Mouse (Mus musculus): ENCODE measurements around the gene Orm3. TPM values are rescaled to one million over a fixed set of nuclear protein-coding genes. Genes with fewer than 3 reads are reported as not detected.

Orm3 gene
- polyA plus RNA-seq, 1 experiment from 2014 or later, result not detected

DNA sequence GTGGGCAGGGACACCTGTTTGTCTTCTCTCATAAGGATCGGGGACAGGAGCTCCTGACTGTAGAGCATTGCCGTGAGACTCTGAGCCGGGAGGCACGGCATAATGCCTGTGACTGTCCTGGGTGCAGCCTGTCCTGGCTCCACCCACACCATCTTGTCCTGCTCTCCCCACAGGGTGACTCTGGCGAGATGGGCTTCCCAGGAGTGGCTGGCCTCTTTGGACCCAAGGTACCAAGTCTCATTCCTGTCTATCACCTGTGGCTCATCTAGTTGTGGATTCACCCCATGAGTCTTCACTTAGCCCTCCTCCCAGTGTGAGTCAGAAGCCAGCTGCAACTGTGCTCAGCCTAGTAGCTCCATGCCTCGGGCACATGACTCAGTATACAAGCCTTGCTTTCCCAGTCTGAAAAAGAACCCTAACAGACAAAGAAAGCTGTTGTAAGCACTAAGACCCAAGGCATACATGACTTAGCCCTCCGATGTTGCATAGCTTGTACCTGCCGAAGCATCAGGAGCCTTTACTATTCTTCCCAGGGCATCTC lies 32.6 kb upstream of the Orm3 start:
- Histone ChIP-seq H3K9ac (ENCODE audit: low read depth, low read length) (no peak overlapping the region), H3K4me3 (ENCODE audit: low read depth, low read length) (no peak overlapping the region), H3K36me3 (ENCODE audit: control insufficient read depth, insufficient read depth, low read length) (no peaks in the 10 kb centered on the region), H3K27me3 (ENCODE audit: control insufficient read depth, insufficient read depth, low read length) (no peaks in the 10 kb centered on the region), H3K9me3 (ENCODE audit: control insufficient read depth, low read length) (no peaks in the 10 kb centered on the region), H3K4me1 (replicated peaks; ENCODE audit: control insufficient read depth, insufficient read depth, low read length) (no peaks in the 10 kb centered on the region), H3K4me2 (replicated peaks; ENCODE audit: low read depth, low read length) (no peak overlapping the region), H3K27ac (ENCODE audit: low read depth, low read length) (no peak overlapping the region)
- WGBS, result 86% methylated on average over 8 of the region's 8 CpGs
- ATAC-seq (ENCODE audit: low FRiP score) (no peak), DNase-seq (ENCODE audit: low spot score) (no peak)

DNA sequence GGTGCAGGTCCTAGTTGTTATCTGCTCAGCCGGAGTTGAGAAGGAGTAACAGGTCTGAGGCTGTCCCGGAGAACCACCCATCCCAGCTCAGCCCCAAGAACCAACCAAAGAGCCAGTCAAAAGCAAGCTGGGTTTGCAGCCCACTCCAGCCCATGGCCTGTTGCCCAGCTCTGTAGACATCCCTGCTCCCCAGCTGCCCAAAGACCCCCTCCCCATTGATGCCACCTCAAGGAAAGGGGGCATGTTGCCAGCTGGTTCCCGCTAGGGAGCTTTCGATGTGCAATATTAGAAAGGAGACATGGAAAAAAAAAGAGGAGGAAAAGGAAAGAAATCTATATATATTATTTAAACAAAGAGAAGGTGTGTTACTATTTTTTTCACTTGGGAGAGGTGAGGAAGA lies 22.6 kb upstream of the Orm3 start:
- Histone ChIP-seq H3K4me2 (replicated peaks; ENCODE audit: low read depth, low read length) (no peak overlapping the region), H3K36me3 (ENCODE audit: control insufficient read depth, insufficient read depth, low read length) (no peaks in the 10 kb centered on the region), H3K27me3 (ENCODE audit: control insufficient read depth, insufficient read depth, low read length) (no peaks in the 10 kb centered on the region), H3K9me3 (ENCODE audit: control insufficient read depth, low read length) (no peaks in the 10 kb centered on the region), H3K27ac (ENCODE audit: low read depth, low read length) (no peak overlapping the region), H3K4me3 (ENCODE audit: low read depth, low read length) (no peak overlapping the region), H3K4me1 (replicated peaks; ENCODE audit: control insufficient read depth, insufficient read depth, low read length) (no peaks in the 10 kb centered on the region), H3K9ac (ENCODE audit: low read depth, low read length) (no peak overlapping the region)
- no peak for ATAC-seq (ENCODE audit: low FRiP score)
- whole genome bisulfite sequencing, result 97% methylated on average over 4 of the region's 4 CpGs
- no peak for DNase-seq (ENCODE audit: low spot score)

- Histone ChIP-seq H3K4me1 (replicated peaks; ENCODE audit: control insufficient read depth, insufficient read depth, low read length) (no peaks in the 10 kb centered on the region), H3K27me3 (ENCODE audit: control insufficient read depth, insufficient read depth, low read length) (no peaks in the 10 kb centered on the region), H3K27ac (ENCODE audit: low read depth, low read length) (no peak overlapping the region), H3K9me3 (ENCODE audit: control insufficient read depth, low read length) (no peaks in the 10 kb centered on the region), H3K36me3 (ENCODE audit: control insufficient read depth, insufficient read depth, low read length) (no peaks in the 10 kb centered on the region), H3K4me2 (replicated peaks; ENCODE audit: low read depth, low read length) (no peak overlapping the region), H3K9ac (ENCODE audit: low read depth, low read length) (no peak overlapping the region), H3K4me3 (ENCODE audit: low read depth, low read length) (no peak overlapping the region)
- 72% methylated on average over 3 of the region's 3 CpGs for WGBS
- DNase-seq (ENCODE audit: low spot score) (no peak), ATAC-seq (ENCODE audit: low FRiP score) (no peak)
These were observed 17.4 kb upstream of the Orm3 start for GRCm38 (mm10) chr4:63338414-63339076.

DNA sequence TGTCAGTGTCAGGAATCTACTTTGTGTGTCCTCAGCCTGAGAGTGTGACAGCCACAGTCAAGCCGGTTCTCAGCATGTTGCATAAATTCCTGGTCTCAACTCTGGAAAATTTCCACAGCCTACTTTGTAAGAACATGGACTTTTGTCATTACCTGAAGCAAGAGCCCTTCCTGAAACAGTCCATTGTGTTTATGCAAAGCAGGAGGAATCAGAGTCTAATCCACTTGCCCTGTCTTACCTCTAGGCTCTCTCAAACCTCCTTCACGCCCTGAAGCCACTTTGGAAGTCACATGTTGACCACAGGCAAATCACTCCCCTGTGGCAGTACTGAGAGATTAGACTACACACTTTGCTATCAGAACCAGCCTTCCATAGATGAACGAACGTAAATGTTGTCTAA lies 13.5 kb upstream of the Orm3 start:
- Histone ChIP-seq H3K27me3 (ENCODE audit: control insufficient read depth, insufficient read depth, low read length) (no peaks in the 10 kb centered on the region), H3K4me1 (replicated peaks; ENCODE audit: control insufficient read depth, insufficient read depth, low read length) (no peaks in the 10 kb centered on the region), H3K9me3 (ENCODE audit: control insufficient read depth, low read length) (no peaks in the 10 kb centered on the region), H3K4me3 (ENCODE audit: low read depth, low read length) (no peak overlapping the region), H3K4me2 (replicated peaks; ENCODE audit: low read depth, low read length) (no peak overlapping the region), H3K27ac (ENCODE audit: low read depth, low read length) (no peak overlapping the region), H3K36me3 (ENCODE audit: control insufficient read depth, insufficient read depth, low read length) (no peaks in the 10 kb centered on the region), H3K9ac (ENCODE audit: low read depth, low read length) (no peak overlapping the region)
- WGBS, result 76% methylated on average over 4 of the region's 4 CpGs
- no peak for ATAC-seq (ENCODE audit: low FRiP score)
- DNase-seq (ENCODE audit: low spot score), result no peak

DNA sequence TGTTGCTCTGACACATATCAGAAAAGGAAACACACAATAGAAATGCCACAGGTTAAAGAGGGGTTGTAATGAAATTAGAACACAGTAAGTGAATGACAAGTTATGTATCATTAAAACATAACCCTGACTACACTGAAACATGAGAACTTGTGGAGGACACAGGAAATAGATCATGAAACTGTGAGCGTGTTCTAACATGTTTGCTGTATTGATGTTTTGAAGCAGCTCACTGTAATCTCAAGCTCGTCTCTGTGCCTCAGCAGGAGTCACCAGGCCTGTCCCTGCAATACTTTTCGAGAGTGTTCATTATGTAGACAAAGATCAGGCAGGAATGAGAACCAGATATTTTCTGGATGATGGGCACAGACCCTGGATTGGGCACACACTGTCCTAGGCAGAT lies 12.4 kb upstream of the Orm3 start:
- H3K4me3 ChIP-seq (ENCODE audit: low read depth, low read length), result no peak overlapping the region
- H3K27ac ChIP-seq (ENCODE audit: low read depth, low read length), result no peak overlapping the region
- DNase-seq (ENCODE audit: low spot score) (no peak), ATAC-seq (ENCODE audit: low FRiP score) (no peak)
- H3K9ac ChIP-seq (ENCODE audit: low read depth, low read length), result no peak overlapping the region
- H3K4me1 ChIP-seq (replicated peaks; ENCODE audit: control insufficient read depth, insufficient read depth, low read length), result no peaks in the 10 kb centered on the region
- H3K27me3 ChIP-seq (ENCODE audit: control insufficient read depth, insufficient read depth, low read length), result no peaks in the 10 kb centered on the region
- H3K36me3 ChIP-seq (ENCODE audit: control insufficient read depth, insufficient read depth, low read length), result no peaks in the 10 kb centered on the region
- 76% methylated on average over 3 of the region's 3 CpGs for WGBS
- no peak overlapping the region for H3K4me2 ChIP-seq (replicated peaks; ENCODE audit: low read depth, low read length)
- H3K9me3 ChIP-seq (ENCODE audit: control insufficient read depth, low read length), result no peaks in the 10 kb centered on the region

DNA sequence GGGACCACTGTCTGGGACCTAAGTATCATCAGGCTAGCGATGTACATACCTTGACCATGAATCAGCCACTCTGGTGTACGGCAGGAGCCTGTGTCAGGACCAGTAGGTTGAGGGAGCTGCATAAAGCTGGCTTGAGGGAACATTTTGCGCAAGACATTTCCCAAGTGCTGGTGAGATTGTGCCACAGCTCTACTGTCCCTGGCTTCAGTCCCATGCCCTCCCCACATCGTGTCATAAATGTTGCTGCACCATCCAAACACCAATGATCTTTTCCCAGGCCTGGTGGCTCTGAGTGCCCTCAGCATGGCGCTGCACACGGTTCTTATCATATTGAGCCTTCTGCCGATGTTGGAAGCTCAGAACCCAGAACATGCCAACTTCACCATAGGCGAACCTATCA lies 11.7 kb upstream of the Orm3 start, which contains the start of gene Orm1:
Orm1 (plus strand) TSS at position 266 of the 400 bp plus-strand sequence.
- H3K4me2 ChIP-seq (replicated peaks; ENCODE audit: low read depth, low read length), result no peak within 1 kb of the TSS
- whole genome bisulfite sequencing, result 89% methylated on average over 8 of the region's 8 CpGs
- H3K27ac ChIP-seq (ENCODE audit: low read depth, low read length), result no peak within 1 kb of the TSS
- H3K4me1 ChIP-seq (replicated peaks; ENCODE audit: control insufficient read depth, insufficient read depth, low read length), result no peaks in the 10 kb centered on the region
- DNase-seq (ENCODE audit: low spot score) (no peak), ATAC-seq (ENCODE audit: low FRiP score) (no peak)
- H3K27me3 ChIP-seq (ENCODE audit: control insufficient read depth, insufficient read depth, low read length), result no peaks in the 10 kb centered on the region
- no peak within 1 kb of the TSS for H3K4me3 ChIP-seq (ENCODE audit: low read depth, low read length)
- H3K9me3 ChIP-seq (ENCODE audit: control insufficient read depth, low read length), result no peaks in the 10 kb centered on the region
- H3K9ac ChIP-seq (ENCODE audit: low read depth, low read length), result no peak within 1 kb of the TSS
- H3K36me3 ChIP-seq (ENCODE audit: control insufficient read depth, insufficient read depth, low read length), result no peaks in the 10 kb centered on the region

- ATAC-seq (ENCODE audit: low FRiP score) (no peak), DNase-seq (ENCODE audit: low spot score) (no peak)
- no peaks in the 10 kb centered on the region for H3K36me3 ChIP-seq (ENCODE audit: control insufficient read depth, insufficient read depth, low read length)
- no peak overlapping the region for H3K4me3 ChIP-seq (ENCODE audit: low read depth, low read length)
- H3K4me1 ChIP-seq (replicated peaks; ENCODE audit: control insufficient read depth, insufficient read depth, low read length), result no peaks in the 10 kb centered on the region
- no peak overlapping the region for H3K9ac ChIP-seq (ENCODE audit: low read depth, low read length)
- H3K4me2 ChIP-seq (replicated peaks; ENCODE audit: low read depth, low read length), result no peak overlapping the region
- H3K27me3 ChIP-seq (ENCODE audit: control insufficient read depth, insufficient read depth, low read length), result no peaks in the 10 kb centered on the region
- H3K9me3 ChIP-seq (ENCODE audit: control insufficient read depth, low read length), result no peaks in the 10 kb centered on the region
- no peak overlapping the region for H3K27ac ChIP-seq (ENCODE audit: low read depth, low read length)
These were observed 10.7 kb upstream of the Orm3 start for GRCm38 (mm10) chr4:63345261-63345660.

DNA sequence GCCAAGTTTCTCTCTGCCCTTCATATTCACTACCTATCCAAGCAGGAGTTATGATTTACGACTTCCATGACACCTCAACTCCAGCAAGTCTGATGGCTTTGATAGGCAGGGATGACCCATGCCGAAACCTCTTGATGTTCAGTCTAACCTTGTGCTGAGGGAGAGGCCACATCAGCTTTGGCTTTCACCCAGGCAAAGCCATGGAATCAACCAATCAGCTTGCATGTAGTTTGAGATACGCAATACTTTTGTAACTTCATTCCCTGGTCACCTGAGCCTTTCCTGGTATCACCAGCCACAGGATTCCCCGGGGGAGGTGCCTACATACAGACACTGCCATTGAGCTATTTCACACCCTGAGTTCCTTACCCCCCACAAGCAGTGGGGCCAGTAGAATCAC lies 9.3 kb upstream of the Orm3 start:
- no peak overlapping the region for H3K27ac ChIP-seq (ENCODE audit: low read depth, low read length)
- 86% methylated on average over 4 of the region's 4 CpGs for WGBS

GRCm38 (mm10) chr4:63348524-63348923 lies 7.4 kb upstream of the Orm3 start:
- Histone ChIP-seq H3K27ac (ENCODE audit: low read depth, low read length) (no peak overlapping the region), H3K9me3 (ENCODE audit: control insufficient read depth, low read length) (no peaks in the 10 kb centered on the region), H3K27me3 (ENCODE audit: control insufficient read depth, insufficient read depth, low read length) (no peaks in the 10 kb centered on the region), H3K4me3 (ENCODE audit: low read depth, low read length) (no peak overlapping the region), H3K9ac (ENCODE audit: low read depth, low read length) (no peak overlapping the region), H3K4me1 (replicated peaks; ENCODE audit: control insufficient read depth, insufficient read depth, low read length) (no peaks in the 10 kb centered on the region), H3K4me2 (replicated peaks; ENCODE audit: low read depth, low read length) (no peak overlapping the region), H3K36me3 (ENCODE audit: control insufficient read depth, insufficient read depth, low read length) (no peaks in the 10 kb centered on the region)
- DNase-seq (ENCODE audit: low spot score), result no peak
- ATAC-seq (ENCODE audit: low FRiP score), result no peak
- 72% methylated on average over 6 of the region's 6 CpGs for WGBS

More for the DNA sequence above, 9.3 kb upstream of the Orm3 start:
- H3K9me3 ChIP-seq (ENCODE audit: control insufficient read depth, low read length), result no peaks in the 10 kb centered on the region
- ATAC-seq (ENCODE audit: low FRiP score) (no peak), DNase-seq (ENCODE audit: low spot score) (no peak)
- no peaks in the 10 kb centered on the region for H3K4me1 ChIP-seq (replicated peaks; ENCODE audit: control insufficient read depth, insufficient read depth, low read length)
- H3K4me3 ChIP-seq (ENCODE audit: low read depth, low read length), result no peak overlapping the region
- no peaks in the 10 kb centered on the region for H3K36me3 ChIP-seq (ENCODE audit: control insufficient read depth, insufficient read depth, low read length)
- H3K9ac ChIP-seq (ENCODE audit: low read depth, low read length), result no peak overlapping the region
- H3K27me3 ChIP-seq (ENCODE audit: control insufficient read depth, insufficient read depth, low read length), result no peaks in the 10 kb centered on the region
- H3K4me2 ChIP-seq (replicated peaks; ENCODE audit: low read depth, low read length), result no peak overlapping the region
